Mouse (Mus musculus) ES-E14 (cell line): Measurements from ENCODE around the gene Dnase1l3.

Experiments used
- CHD2 ChIP-seq: IDR thresholded peaks from 2 replicates; pipeline ENCODE4 v1.6.1; 2014; ENCODE audit warnings: mild to moderate bottlenecking, low read depth, low read length, inconsistent platforms
- MAFK ChIP-seq: IDR thresholded peaks from 2 replicates; pipeline ENCODE4 v1.6.1; 2014; ENCODE audit warnings: mild to moderate bottlenecking, low read depth, low read length, inconsistent platforms; ENCODE audit not compliant: insufficient read depth
- ZC3H11A ChIP-seq: IDR thresholded peaks from 2 replicates; pipeline ENCODE4 v1.6.1; 2012; ENCODE audit warnings: low read depth, mild to moderate bottlenecking, inconsistent platforms, low read length, borderline replicate concordance
- ZNF384 ChIP-seq: IDR thresholded peaks from 2 replicates; pipeline ENCODE4 v1.6.1; 2012; ENCODE audit warnings: low read depth, low read length, inconsistent platforms

- TF ChIP-seq ZC3H11A (no peak), MAFK (no peak), CHD2 (no peak), ZNF384 (no peak)
Measured at GRCm38 (mm10) chr14:8024469-8024868, 30.1 kb upstream of the Dnase1l3 start.
